Comparison of ENCODE assay signal across 18 mouse cellular contexts in genomic region chr4:123767807-123768206, GRCm38 (mm10). TPM values are rescaled to one million over a fixed set of nuclear protein-coding genes. Genes with fewer than 3 reads are reported as not detected.
"Had no signal": no experiment of that assay in that cellular context is flagged by ENCODE, and none has a peak within 500 bp of the region (broad histone marks: within the 10 kb centered on the region; RNA-seq: fewer than 3 reads in every experiment).

No protein-coding gene starts in this region.

- H3K4me2 ChIP-seq: lung, embryonic 14.5 days; midbrain, embryonic 12.5 days; neural tube, embryonic 12.5 days; stomach, embryonic 15.5 days had no signal

- H3K4me3 ChIP-seq: midbrain, embryonic 10.5 days; midbrain, embryonic 12.5 days; neural tube, embryonic 12.5 days; stomach, embryonic 15.5 days had no signal

- H3K27ac ChIP-seq: midbrain, embryonic 10.5 days; midbrain, embryonic 12.5 days; neural tube, embryonic 12.5 days; stomach, embryonic 15.5 days; stomach, postnatal 0 days had no signal

- H3K36me3 ChIP-seq: midbrain, embryonic 10.5 days; midbrain, embryonic 12.5 days; neural tube, embryonic 12.5 days; stomach, embryonic 15.5 days had no signal

- H3K27me3 ChIP-seq: midbrain, embryonic 12.5 days; neural tube, embryonic 12.5 days; stomach, embryonic 15.5 days had no signal

- DNase-seq: lung, adult 18-20 months; lung, embryonic 14.5 days; lung, postnatal 10 days; lung, postnatal 4 days; midbrain, embryonic 14.5 days; right cerebral cortex, postnatal 25 days; right cerebral cortex, postnatal 4 days; thymus, adult 2 months; thymus, postnatal 25 days; thymus, postnatal 4 days had no signal

- H3K4me1 ChIP-seq: midbrain, embryonic 10.5 days; midbrain, embryonic 12.5 days; neural tube, embryonic 12.5 days; stomach, embryonic 15.5 days had no signal

RNA-seq across cellular contexts. Expression of gene Rhbdl2, which starts 19.9 kb away (rescaled TPM):
- total RNA-seq: megakaryocyte, adult 5-6 weeks; megakaryocyte-erythroid progenitor cell, adult 5-6 weeks; neutrophil, adult 5-6 weeks had no signal
